Mouse (Mus musculus) neural tube, embryonic 13.5 days (tissue): ENCODE measurements around the gene Dusp1. TPM values are rescaled to one million over a fixed set of nuclear protein-coding genes. Genes with fewer than 3 reads are reported as not detected.

ENCODE experiments used
- ATAC-seq: fragments of 200-750 bp; cut with Nextera tagmentation; 2 replicates; pipeline ENCODE4 v1.8.0; 2017; ENCODE audit warnings: low read depth, mild to moderate bottlenecking, moderate TSS enrichment, moderate library complexity
- H3K27ac ChIP-seq: fragments of 300-500 bp; sonication (generic); replicated peaks from 2 replicates; pipeline ENCODE4 v1.5.1; 2015; ENCODE audit warnings: moderate library complexity, mild to moderate bottlenecking, inconsistent platforms
- H3K27me3 ChIP-seq: fragments of 300-500 bp; sonication (generic); 2 replicates; pipeline ENCODE4 v1.6.1; 2015; ENCODE audit warnings: mild to moderate bottlenecking, inconsistent platforms
- H3K36me3 ChIP-seq: fragments of 300-500 bp; sonication (generic); 2 replicates; pipeline ENCODE4 v1.6.1; 2015; ENCODE audit warnings: mild to moderate bottlenecking, inconsistent platforms
- H3K4me1 ChIP-seq: fragments of 300-500 bp; sonication (generic); replicated peaks from 2 replicates; pipeline ENCODE4 v1.6.1; 2015; ENCODE audit warnings: inconsistent platforms
- H3K4me2 ChIP-seq: fragments of 300-500 bp; sonication (generic); 2 replicates; pipeline ENCODE4 v1.6.1; 2015; ENCODE audit warnings: inconsistent platforms, mild to moderate bottlenecking, moderate library complexity
- H3K4me3 ChIP-seq: fragments of 300-500 bp; sonication (generic); 2 replicates; pipeline ENCODE4 v1.5.1; 2015; ENCODE audit warnings: mild to moderate bottlenecking, inconsistent platforms
- H3K9ac ChIP-seq: fragments of 300-500 bp; sonication (generic); 2 replicates; pipeline ENCODE4 v1.6.1; 2015; ENCODE audit warnings: moderate library complexity, mild to moderate bottlenecking, inconsistent platforms
- H3K9me3 ChIP-seq: fragments of 300-500 bp; sonication (generic); 2 replicates; pipeline ENCODE4 v1.6.1; 2016; ENCODE audit warnings: inconsistent platforms
- WGBS: fragments of 180-500 bp; shearing (Covaris S2); methylation state at CpG from one replicate; pipeline ENCODE4 v1.1.7; 2015; 5-methylcytosine and 5-hydroxymethylcytosine counted together
- microRNA-seq: library from miRNA; unstranded; fragments of <30 nt; microRNA quantifications from one replicate; pipeline ENCODE4, GENCODE M21; 2016
- polyA plus RNA-seq: library from polyadenylated mRNA; unstranded; fragments of >200 nt; fragmentation: Nextera tagmentation; extraction: Ambion mirVana; gene quantifications from 2 replicates; pipeline ENCODE4 v1.2.1, GENCODE M21; 2015

Gene Dusp1
- polyA plus RNA-seq, 1 experiment from 2014 or later: 36.8 TPM

- Histone ChIP-seq H3K36me3 (no peaks in the 10 kb centered on the region), H3K4me2 (no peak overlapping the region), H3K27me3 (peaks cover 10% of the 10 kb centered on the region), H3K4me3 (no peak overlapping the region), H3K9me3 (no peaks in the 10 kb centered on the region), H3K9ac (no peak overlapping the region), H3K4me1 (no peaks in the 10 kb centered on the region; the same call in 1 of the 2 replicates), H3K27ac (no peak overlapping the region)
- ATAC-seq: no peak
- 81% methylated on average over 9 of the region's 9 CpGs for WGBS
Observed at GRCm38 (mm10) chr17:26464481-26464880, 97.4 kb downstream of the Dusp1 start.

GRCm38 (mm10) chr17:26463984-26464383 lies 97.9 kb downstream of the Dusp1 start:
- H3K4me2 ChIP-seq: no peak overlapping the region
- no peak for ATAC-seq
- no peak overlapping the region for H3K27ac ChIP-seq
- H3K9ac ChIP-seq: no peak overlapping the region
- 47% methylated on average over 4 of the region's 4 CpGs for WGBS
- no peaks in the 10 kb centered on the region for H3K9me3 ChIP-seq
- H3K4me3 ChIP-seq: no peak overlapping the region
- H3K27me3 ChIP-seq: peaks cover 10% of the 10 kb centered on the region
- no peaks in the 10 kb centered on the region for H3K36me3 ChIP-seq
- no peaks in the 10 kb centered on the region; the same call in 1 of the 2 replicates for H3K4me1 ChIP-seq

GRCm38 (mm10) chr17:26463432-26463831 lies 98.5 kb downstream of the Dusp1 start:
- H3K4me1 ChIP-seq: no peaks in the 10 kb centered on the region; the same call in 1 of the 2 replicates
- H3K4me3 ChIP-seq: no peak overlapping the region
- peaks cover 10% of the 10 kb centered on the region for H3K27me3 ChIP-seq
- no peaks in the 10 kb centered on the region for H3K9me3 ChIP-seq
- WGBS: 91% methylated on average over 5 of the region's 5 CpGs
- H3K4me2 ChIP-seq: no peak overlapping the region
- no peak overlapping the region for H3K9ac ChIP-seq
- no peaks in the 10 kb centered on the region for H3K36me3 ChIP-seq
- no peak for ATAC-seq
- H3K27ac ChIP-seq: no peak overlapping the region

- H3K36me3 ChIP-seq: no peaks in the 10 kb centered on the region
- ATAC-seq: no peak
- H3K4me2 ChIP-seq: no peak overlapping the region
- H3K27ac ChIP-seq: no peak overlapping the region
- no peak overlapping the region for H3K9ac ChIP-seq
- peaks cover 10% of the 10 kb centered on the region; the same call in 1 of the 2 replicates for H3K27me3 ChIP-seq
- H3K4me1 ChIP-seq: no peaks in the 10 kb centered on the region; the same call in 1 of the 2 replicates
- WGBS: 31% methylated on average over 12 of the region's 12 CpGs
- H3K4me3 ChIP-seq: no peak overlapping the region
- no peaks in the 10 kb centered on the region for H3K9me3 ChIP-seq
Observed at GRCm38 (mm10) chr17:26462634-26463170, 99.2 kb downstream of the Dusp1 start.

GRCm38 (mm10) chr17:26458049-26458448 lies 103.9 kb downstream of the Dusp1 start:
- Histone ChIP-seq H3K4me1 (no peaks in the 10 kb centered on the region), H3K9ac (no peak overlapping the region), H3K4me3 (no peak overlapping the region), H3K27me3 (0 out of 2 replicates have a peak, but pooled peaks cover 5% of the 10 kb centered on the region), H3K4me2 (no peak overlapping the region), H3K9me3 (no peaks in the 10 kb centered on the region), H3K36me3 (no peaks in the 10 kb centered on the region), H3K27ac (no peak overlapping the region)
- ATAC-seq: no peak
- WGBS: 72% methylated on average over 7 of the region's 7 CpGs

- Histone ChIP-seq H3K4me3 (no peak overlapping the region), H3K4me1 (no peaks in the 10 kb centered on the region), H3K9ac (no peak overlapping the region), H3K36me3 (no peaks in the 10 kb centered on the region), H3K9me3 (no peaks in the 10 kb centered on the region), H3K4me2 (no peak overlapping the region), H3K27me3 (0 out of 2 replicates have a peak, but pooled peaks cover 4% of the 10 kb centered on the region), H3K27ac (no peak overlapping the region)
- no peak for ATAC-seq
Observed at GRCm38 (mm10) chr17:26457506-26457905, 104.4 kb downstream of the Dusp1 start.

Small RNA genes within 50 kb of the gene (microRNA-seq; reads per million reads assigned to microRNA genes)
- not detected for gene Gm22420

Other genes with a start within 250 kb of the Dusp1 start
- gene Neurl1b, start 147.3 kb downstream of the Dusp1 start, polyA plus RNA-seq: 0.47 and 0.49 TPM in 2 replicates
- 91.0 and 92.7 TPM in 2 replicates for gene Ergic1, start 639 bp downstream of the Dusp1 start, polyA plus RNA-seq
- gene Atp6v0e, start 101.1 kb upstream of the Dusp1 start, polyA plus RNA-seq: 126 and 130 TPM in 2 replicates
- gene Crebrf, start 153.5 kb upstream of the Dusp1 start, polyA plus RNA-seq: 9.9 and 11.4 TPM in 2 replicates
- gene Bnip1, start 218.9 kb upstream of the Dusp1 start, polyA plus RNA-seq: 46.2 and 47.9 TPM in 2 replicates